Mouse (Mus musculus): ENCODE results near the gene Fam120c. TPM values are rescaled to one million over a fixed set of nuclear protein-coding genes. Genes with fewer than 3 reads are reported as not detected.

The Fam120c gene
- polyA plus RNA-seq, 1 experiment: 10.4 TPM

DNA sequence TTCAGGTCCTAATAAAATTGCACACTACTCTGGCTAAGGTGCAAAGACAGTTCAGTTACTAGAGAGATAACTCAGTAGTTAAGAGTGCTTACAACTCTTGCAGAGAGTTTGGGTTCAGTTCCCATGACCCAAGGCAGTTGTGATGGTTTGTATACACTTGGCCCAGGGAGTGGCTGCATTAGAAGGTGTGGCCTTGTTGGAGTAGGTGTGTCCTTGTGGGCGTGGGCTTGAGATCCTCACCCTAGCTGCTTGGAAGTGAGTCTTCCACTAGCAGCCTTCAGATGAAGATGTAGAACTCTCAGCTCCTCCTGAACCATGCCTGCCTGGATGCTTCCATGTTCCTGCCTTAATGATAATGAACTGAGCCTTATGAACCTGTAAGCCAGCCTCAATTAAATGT lies 174.2 kb downstream of the Fam120c start:
- no peak overlapping the region for H3K4me3 ChIP-seq (ENCODE audit: insufficient read depth, low read length)
- no peak for TF ChIP-seq CTCF (IDR thresholded peaks at IDR 0.05; ENCODE audit: borderline replicate concordance, insufficient read depth, low read length)
- no peak for TF ChIP-seq POLR2A (IDR thresholded peaks at IDR 0.05; ENCODE audit: low read depth, low read length)
- no peak overlapping the region for H3K27ac ChIP-seq (ENCODE audit: insufficient read depth, low read length)
- no peaks in the 10 kb centered on the region for H3K4me1 ChIP-seq (ENCODE audit: control insufficient read depth, insufficient read depth, low read length)

DNA sequence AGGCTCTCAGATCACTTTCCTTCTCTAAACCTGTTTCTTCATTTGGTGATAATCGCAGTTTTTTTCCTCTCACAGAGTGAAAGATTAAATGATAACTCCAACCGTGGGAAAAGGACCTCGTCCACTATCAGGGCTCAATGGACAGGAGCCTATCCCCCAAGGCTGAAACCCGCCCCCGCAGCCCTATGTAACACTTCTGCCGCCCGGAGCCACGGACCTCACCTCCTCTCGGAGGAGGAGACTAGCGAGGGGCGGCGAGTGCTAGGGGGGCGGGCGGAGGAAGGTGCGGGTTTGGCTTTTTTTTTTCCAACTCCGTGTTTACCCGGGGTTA lies 176.1 kb downstream of the Fam120c start:
- Histone ChIP-seq H3K4me3 (ENCODE audit: insufficient read depth, low read length) (peak overlapping the region; percentile 29), H3K27ac (ENCODE audit: insufficient read depth, low read length) (peak overlapping the region; percentile 46; the same call in 1 of the 2 replicates), H3K4me1 (ENCODE audit: control insufficient read depth, insufficient read depth, low read length) (no peaks in the 10 kb centered on the region)
- no peak for TF ChIP-seq CTCF (IDR thresholded peaks at IDR 0.05; ENCODE audit: borderline replicate concordance, insufficient read depth, low read length)
- no peak for TF ChIP-seq POLR2A (IDR thresholded peaks at IDR 0.05; ENCODE audit: low read depth, low read length)

DNA sequence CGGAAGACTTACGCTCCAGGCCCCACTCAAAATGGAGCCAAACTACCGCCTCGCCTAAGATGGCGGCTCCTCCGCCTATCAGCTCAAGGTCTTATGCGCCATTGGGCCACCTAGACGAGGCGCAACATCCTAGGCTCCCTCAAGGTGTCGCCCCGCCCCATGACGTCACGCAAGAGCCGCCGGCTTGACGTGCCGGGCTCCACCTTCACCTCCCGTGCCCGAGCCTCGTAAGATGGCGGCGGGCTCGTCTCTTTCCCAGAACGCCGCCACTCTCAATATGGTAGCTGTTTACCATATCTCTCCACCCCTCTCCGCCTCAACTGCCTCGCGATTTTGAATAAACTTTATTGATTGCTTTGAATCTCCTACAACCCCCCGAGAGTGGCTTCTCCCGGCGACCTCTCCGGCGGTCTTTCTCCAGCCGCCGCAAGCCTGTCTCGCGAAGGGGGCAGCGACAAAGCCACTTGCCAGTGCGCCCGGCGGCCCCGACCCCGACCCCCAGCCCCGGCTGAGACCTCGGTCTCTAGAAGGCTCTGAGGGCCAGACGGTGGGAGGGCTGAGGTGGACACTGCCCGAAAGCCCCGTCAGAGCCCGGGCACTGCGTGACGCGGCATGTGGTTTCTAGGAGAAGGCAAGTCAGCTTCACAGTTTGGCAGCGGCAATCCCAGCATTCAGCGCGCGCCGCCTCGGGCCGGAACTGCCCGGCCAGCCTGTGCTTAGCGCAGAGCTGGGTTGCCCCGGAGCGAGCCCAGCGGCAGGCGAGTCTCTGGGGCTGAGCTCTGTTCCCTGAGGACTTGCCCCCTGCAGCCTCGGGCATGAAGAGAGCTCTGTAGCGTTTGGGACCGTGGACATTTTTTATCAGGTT lies 176.7 kb downstream of the Fam120c start, which contains the start of gene Phf8:
Gene Phf8, plus strand, starts transcription at position 215 of the 865 bp plus-strand sequence.
- peak within 1 kb of the TSS; percentile 76 for H3K4me3 ChIP-seq (ENCODE audit: insufficient read depth, low read length)
- no peaks in the 10 kb centered on the region for H3K4me1 ChIP-seq (ENCODE audit: control insufficient read depth, insufficient read depth, low read length)
- TF ChIP-seq CTCF (IDR thresholded peaks at IDR 0.05; ENCODE audit: borderline replicate concordance, insufficient read depth, low read length) (no peak), POLR2A (IDR thresholded peaks at IDR 0.05; ENCODE audit: low read depth, low read length) (peak; percentile 70)
- peak within 1 kb of the TSS; percentile 86 for H3K27ac ChIP-seq (ENCODE audit: insufficient read depth, low read length)

Other genes with a start within 250 kb of the Fam120c start
- 25.2 and 29.9 TPM in 2 replicates for gene Tsr2, start 247.6 kb upstream of the Fam120c start, polyA plus RNA-seq (2011; ENCODE audit: insufficient read length, low read depth, missing spikeins)
- 4.0 and 5.2 TPM in 2 replicates for gene Wnk3, start 146.1 kb upstream of the Fam120c start, polyA plus RNA-seq (2011; ENCODE audit: insufficient read length, low read depth, missing spikeins)
- gene Phf8, start 176.5 kb downstream of the Fam120c start, polyA plus RNA-seq (2011; ENCODE audit: insufficient read length, low read depth, missing spikeins): 18.4 and 24.1 TPM in 2 replicates

Data from embryonic fibroblast, embryonic 13.5 days (primary cell).